Mouse (Mus musculus): ENCODE data around the gene Tmem247. TPM values are rescaled to one million over a fixed set of nuclear protein-coding genes. Genes with fewer than 3 reads are reported as not detected.

Gene Tmem247
- polyA plus RNA-seq, 1 experiment from 2014 or later = not detected

- Histone ChIP-seq H3K9ac (no peak overlapping the region), H3K4me2 (replicated peaks) (no peak overlapping the region), H3K36me3 (no peaks in the 10 kb centered on the region), H3K27me3 (peaks cover 5% of the 10 kb centered on the region; the same call in 1 of the 2 replicates), H3K4me1 (peaks cover 10% of the 10 kb centered on the region), H3K4me3 (replicated peaks) (no peak overlapping the region), H3K9me3 (replicated peaks) (no peaks in the 10 kb centered on the region), H3K27ac (replicated peaks) (no peak overlapping the region)
- 90% methylated on average over 14 of the region's 14 CpGs for WGBS
- ATAC-seq (ENCODE audit: insufficient number of reproducible peaks, low FRiP score, low TSS enrichment, low read depth) = no peak
These were observed 14.6 kb upstream of the Tmem247 start for GRCm38 (mm10) chr17:86902399-86903067.

GRCm38 (mm10) chr17:86903596-86903995, 13.6 kb upstream of the Tmem247 start:
- no peaks in the 10 kb centered on the region for H3K9me3 ChIP-seq (replicated peaks)
- WGBS = 42% methylated on average over 7 of the region's 7 CpGs
- no peak overlapping the region for H3K4me3 ChIP-seq (replicated peaks)
- H3K4me2 ChIP-seq (replicated peaks) = no peak overlapping the region
- H3K27ac ChIP-seq (replicated peaks) = no peak overlapping the region
- H3K4me1 ChIP-seq = peaks cover 10% of the 10 kb centered on the region
- no peak for ATAC-seq (ENCODE audit: insufficient number of reproducible peaks, low FRiP score, low TSS enrichment, low read depth)
- no peaks in the 10 kb centered on the region for H3K36me3 ChIP-seq
- H3K27me3 ChIP-seq = peaks cover 8% of the 10 kb centered on the region; the same call in 1 of the 2 replicates
- H3K9ac ChIP-seq = no peak overlapping the region

- Histone ChIP-seq H3K9me3 (replicated peaks) (no peaks in the 10 kb centered on the region), H3K27me3 (peaks cover 8% of the 10 kb centered on the region; the same call in 1 of the 2 replicates), H3K4me3 (replicated peaks) (no peak overlapping the region), H3K36me3 (no peaks in the 10 kb centered on the region), H3K4me2 (replicated peaks) (no peak overlapping the region), H3K4me1 (peaks cover 10% of the 10 kb centered on the region), H3K27ac (replicated peaks) (no peak overlapping the region), H3K9ac (no peak overlapping the region)
- WGBS = 72% methylated on average over 3 of the region's 3 CpGs
- ATAC-seq (ENCODE audit: insufficient number of reproducible peaks, low FRiP score, low TSS enrichment, low read depth) = no peak
These were observed 12.9 kb upstream of the Tmem247 start for GRCm38 (mm10) chr17:86904206-86904605.

- ATAC-seq (ENCODE audit: insufficient number of reproducible peaks, low FRiP score, low TSS enrichment, low read depth) = no peak
- no peaks in the 10 kb centered on the region for H3K36me3 ChIP-seq
- H3K4me2 ChIP-seq (replicated peaks) = peak overlapping the region; percentile 21; the same call in 1 of the 2 replicates
- peaks cover 8% of the 10 kb centered on the region; the same call in 1 of the 2 replicates for H3K27me3 ChIP-seq
- peaks cover 10% of the 10 kb centered on the region for H3K4me1 ChIP-seq
- no peak overlapping the region for H3K9ac ChIP-seq
- 17% methylated on average over 19 of the region's 19 CpGs for WGBS
- H3K27ac ChIP-seq (replicated peaks) = peak overlapping the region; percentile 40
- H3K9me3 ChIP-seq (replicated peaks) = no peaks in the 10 kb centered on the region
- no peak overlapping the region for H3K4me3 ChIP-seq (replicated peaks)
These were observed 11.6 kb upstream of the Tmem247 start for GRCm38 (mm10) chr17:86905297-86906135.

GRCm38 (mm10) chr17:86906136-86906461, 11.0 kb upstream of the Tmem247 start:
- WGBS = 3% methylated on average over 9 of the region's 9 CpGs
- Histone ChIP-seq H3K9me3 (replicated peaks) (no peaks in the 10 kb centered on the region), H3K4me1 (peaks cover 10% of the 10 kb centered on the region), H3K27me3 (peaks cover 8% of the 10 kb centered on the region; the same call in 1 of the 2 replicates), H3K36me3 (no peaks in the 10 kb centered on the region), H3K27ac (replicated peaks) (peak overlapping the region; percentile 40), H3K4me3 (replicated peaks) (no peak overlapping the region), H3K9ac (no peak overlapping the region), H3K4me2 (replicated peaks) (peak overlapping the region; percentile 21; the same call in 1 of the 2 replicates)
- no peak for ATAC-seq (ENCODE audit: insufficient number of reproducible peaks, low FRiP score, low TSS enrichment, low read depth)

- H3K9ac ChIP-seq = no peak overlapping the region
- peaks cover 8% of the 10 kb centered on the region; the same call in 1 of the 2 replicates for H3K27me3 ChIP-seq
- H3K4me1 ChIP-seq = peaks cover 10% of the 10 kb centered on the region
- H3K27ac ChIP-seq (replicated peaks) = no peak overlapping the region
- no peak overlapping the region for H3K4me3 ChIP-seq (replicated peaks)
- 30% methylated on average over 6 of the region's 6 CpGs for WGBS
- no peaks in the 10 kb centered on the region for H3K36me3 ChIP-seq
- no peak overlapping the region for H3K4me2 ChIP-seq (replicated peaks)
- H3K9me3 ChIP-seq (replicated peaks) = no peaks in the 10 kb centered on the region
- no peak for ATAC-seq (ENCODE audit: insufficient number of reproducible peaks, low FRiP score, low TSS enrichment, low read depth)
These were observed 10.5 kb upstream of the Tmem247 start for GRCm38 (mm10) chr17:86906601-86907000.

GRCm38 (mm10) chr17:86907092-86907491, 10.1 kb upstream of the Tmem247 start:
- Histone ChIP-seq H3K27ac (replicated peaks) (no peak overlapping the region), H3K4me3 (replicated peaks) (no peak overlapping the region), H3K4me1 (peaks cover 10% of the 10 kb centered on the region), H3K4me2 (replicated peaks) (no peak overlapping the region), H3K9me3 (replicated peaks) (no peaks in the 10 kb centered on the region), H3K9ac (no peak overlapping the region), H3K27me3 (peaks cover 8% of the 10 kb centered on the region; the same call in 1 of the 2 replicates), H3K36me3 (no peaks in the 10 kb centered on the region)
- no peak for ATAC-seq (ENCODE audit: insufficient number of reproducible peaks, low FRiP score, low TSS enrichment, low read depth)
- WGBS = 89% methylated on average over 3 of the region's 3 CpGs

GRCm38 (mm10) chr17:86908316-86908715, 8.8 kb upstream of the Tmem247 start:
- H3K9ac ChIP-seq = no peak overlapping the region
- ATAC-seq (ENCODE audit: insufficient number of reproducible peaks, low FRiP score, low TSS enrichment, low read depth) = no peak
- no peak overlapping the region for H3K27ac ChIP-seq (replicated peaks)
- no peak overlapping the region for H3K4me3 ChIP-seq (replicated peaks)
- no peaks in the 10 kb centered on the region for H3K36me3 ChIP-seq
- peaks cover 10% of the 10 kb centered on the region for H3K4me1 ChIP-seq
- H3K9me3 ChIP-seq (replicated peaks) = no peaks in the 10 kb centered on the region
- no peak overlapping the region for H3K4me2 ChIP-seq (replicated peaks)
- 56% methylated on average over 8 of the region's 8 CpGs for WGBS
- peaks cover 8% of the 10 kb centered on the region; the same call in 1 of the 2 replicates for H3K27me3 ChIP-seq

GRCm38 (mm10) chr17:86909733-86910495, 7.2 kb upstream of the Tmem247 start:
- H3K9me3 ChIP-seq (replicated peaks) = no peaks in the 10 kb centered on the region
- no peak overlapping the region for H3K4me3 ChIP-seq (replicated peaks)
- H3K36me3 ChIP-seq = no peaks in the 10 kb centered on the region
- no peak overlapping the region for H3K9ac ChIP-seq
- no peak overlapping the region for H3K4me2 ChIP-seq (replicated peaks)
- no peak for ATAC-seq (ENCODE audit: insufficient number of reproducible peaks, low FRiP score, low TSS enrichment, low read depth)
- H3K27me3 ChIP-seq = peaks cover 4% of the 10 kb centered on the region; the same call in 1 of the 2 replicates
- H3K27ac ChIP-seq (replicated peaks) = no peak overlapping the region
- WGBS = 64% methylated on average over 14 of the region's 14 CpGs
- H3K4me1 ChIP-seq = peaks cover 10% of the 10 kb centered on the region

GRCm38 (mm10) chr17:86911261-86911660, 5.9 kb upstream of the Tmem247 start:
- H3K27me3 ChIP-seq = peaks cover 4% of the 10 kb centered on the region; the same call in 1 of the 2 replicates
- WGBS = 68% methylated on average over 5 of the region's 5 CpGs
- no peak overlapping the region for H3K9ac ChIP-seq
- no peak overlapping the region for H3K4me3 ChIP-seq (replicated peaks)
- no peak overlapping the region for H3K27ac ChIP-seq (replicated peaks)
- 0 out of 2 replicates have a peak, but pooled peaks cover 2% of the 10 kb centered on the region for H3K9me3 ChIP-seq (replicated peaks)
- no peak overlapping the region for H3K4me2 ChIP-seq (replicated peaks)
- no peak for ATAC-seq (ENCODE audit: insufficient number of reproducible peaks, low FRiP score, low TSS enrichment, low read depth)
- H3K4me1 ChIP-seq = no peaks in the 10 kb centered on the region
- no peaks in the 10 kb centered on the region for H3K36me3 ChIP-seq

Measured in embryonic facial prominence, embryonic 15.5 days (tissue).